Mouse (Mus musculus): ENCODE results near the gene Rcan2.

DNA sequence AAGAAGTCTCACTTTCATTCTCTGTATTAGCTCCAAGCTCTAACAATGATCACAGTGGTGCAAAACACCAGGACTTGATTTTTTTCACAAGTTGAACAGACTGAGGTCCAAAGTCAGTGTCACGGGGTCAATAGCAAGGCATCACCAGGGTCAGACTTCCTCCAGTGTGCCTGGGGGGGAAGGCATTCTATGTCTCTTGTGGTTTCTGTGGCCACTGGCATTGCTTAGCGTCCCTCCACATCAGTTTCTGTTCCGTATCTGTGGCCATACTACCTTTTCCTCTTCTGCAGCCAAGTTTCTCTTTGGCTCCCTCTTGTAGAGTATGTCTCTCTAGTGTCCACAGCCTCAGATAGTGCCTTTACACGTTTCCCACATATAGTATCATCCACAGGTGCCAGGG is 252.3 kb downstream of the Rcan2 start:
- TF ChIP-seq CTCF (IDR thresholded peaks at IDR 0.05; ENCODE audit: low read depth, low read length) (no peak), POLR2A (IDR thresholded peaks at IDR 0.05; ENCODE audit: extremely low read depth, insufficient read depth, low read length) (no peak)
